Mouse (Mus musculus) kidney, postnatal 10 days (tissue): ENCODE measurements around the gene Ankrd17.

Experiments
- DNase-seq: peaks from one replicate; pipeline ENCODE4 v3.0.0; 2021; ENCODE audit warnings: mixed read lengths

The Ankrd17 gene

DNA sequence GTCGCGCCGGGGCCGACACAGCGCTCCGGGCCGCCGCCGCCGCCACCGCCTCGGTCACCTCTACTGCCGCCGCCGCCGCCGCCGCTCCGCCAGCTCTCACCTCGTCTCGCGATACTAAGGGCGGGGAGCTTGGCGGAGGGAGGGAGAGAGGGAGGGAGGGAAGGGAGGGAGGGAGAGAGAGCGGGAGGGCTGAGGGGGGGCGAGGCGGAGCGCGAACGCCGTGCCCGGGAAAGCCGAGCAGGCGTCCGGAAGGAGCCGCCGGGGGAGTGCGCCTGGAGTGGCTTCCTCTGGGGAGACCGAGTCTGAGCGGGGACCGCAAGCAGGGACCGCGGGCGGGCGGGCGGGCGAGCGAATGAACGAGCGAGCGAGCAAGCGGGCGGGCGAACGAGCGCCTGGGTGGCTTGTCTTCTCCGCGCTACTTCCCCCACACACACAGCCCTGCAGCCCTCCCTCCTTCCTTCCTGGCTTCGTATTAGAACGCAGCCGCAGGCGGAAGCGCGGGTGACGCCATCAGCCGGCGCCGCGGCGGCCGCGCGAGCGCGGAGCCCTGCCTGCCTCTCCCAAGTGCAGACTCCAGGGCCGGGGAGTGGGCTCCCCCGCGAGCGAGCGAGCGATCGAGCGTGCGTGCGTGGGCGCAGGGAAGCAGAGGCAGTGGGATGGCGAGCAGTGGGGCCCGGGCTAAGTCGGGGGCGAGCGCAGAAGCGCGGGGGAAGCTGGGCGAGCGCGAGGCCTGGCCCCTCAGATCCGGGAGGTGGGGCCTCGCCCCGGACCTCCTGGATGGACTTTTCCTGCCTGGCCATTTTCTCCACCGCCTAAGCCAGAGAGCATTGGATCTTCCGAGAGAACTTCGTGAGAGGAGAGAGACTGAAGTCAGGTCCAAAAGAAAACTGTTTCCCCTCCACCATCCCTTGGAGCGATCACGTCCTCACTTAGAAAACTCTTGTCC, at the start of gene Ankrd17:
Gene Ankrd17 (minus strand): TSS at position 457 of the 946 bp plus-strand sequence.
- peak; percentile 95 for DNase-seq

DNA sequence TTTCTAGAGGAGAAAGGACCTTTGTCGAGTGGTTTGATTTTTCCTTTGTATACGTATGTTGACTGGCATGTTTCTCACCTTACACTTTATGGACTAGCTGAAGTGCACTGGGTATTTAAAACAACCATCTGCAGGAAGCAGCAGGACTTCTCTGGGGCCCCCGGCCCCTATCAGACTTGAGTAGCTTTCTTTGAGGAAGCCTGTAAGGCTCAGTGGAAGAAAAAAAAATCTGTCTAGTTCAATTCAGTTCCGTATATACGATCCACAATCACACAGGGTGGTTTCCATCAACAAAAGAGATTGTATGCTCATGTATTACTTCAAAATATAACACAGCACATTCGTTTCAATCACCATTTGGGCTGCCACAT, 48.5 kb upstream of the Ankrd17 start:
- no peak for DNase-seq

DNA sequence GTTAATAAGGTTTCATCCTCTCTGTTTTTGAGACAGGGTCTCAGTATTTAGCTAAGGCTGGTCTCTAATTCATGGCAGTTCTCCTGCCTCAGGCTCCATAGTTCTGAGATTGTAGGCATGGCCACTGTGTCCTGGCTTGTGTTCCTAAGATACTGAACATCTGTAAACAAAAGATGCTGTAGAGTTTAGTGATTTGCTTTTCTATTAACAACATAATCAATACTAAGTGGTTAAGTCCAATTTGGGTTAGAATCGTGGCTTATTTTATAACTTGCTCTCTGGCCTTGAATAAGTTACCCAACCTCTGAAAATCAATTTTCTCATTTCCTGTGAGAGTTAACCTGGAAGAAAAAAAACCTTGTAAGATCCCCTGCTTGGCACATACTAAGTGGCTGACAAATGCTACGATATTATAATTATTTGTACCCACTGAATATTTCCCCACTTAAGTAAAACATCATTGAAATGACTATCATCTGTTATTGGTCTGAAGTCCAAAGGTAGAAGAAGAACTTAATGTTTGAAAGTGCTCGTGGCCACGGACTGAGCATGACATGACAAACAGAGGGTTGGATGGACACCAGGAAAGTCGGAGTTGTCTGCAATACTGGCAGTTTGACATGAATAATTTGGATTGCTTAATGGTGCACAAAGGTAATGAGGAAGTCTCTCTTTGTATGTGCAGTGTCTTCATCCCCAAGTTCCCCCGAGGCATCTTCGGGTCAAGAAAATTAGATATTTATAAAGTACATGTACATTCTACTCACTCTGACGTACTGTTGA, 48.0 kb upstream of the Ankrd17 start:
- DNase-seq, result no peak

DNA sequence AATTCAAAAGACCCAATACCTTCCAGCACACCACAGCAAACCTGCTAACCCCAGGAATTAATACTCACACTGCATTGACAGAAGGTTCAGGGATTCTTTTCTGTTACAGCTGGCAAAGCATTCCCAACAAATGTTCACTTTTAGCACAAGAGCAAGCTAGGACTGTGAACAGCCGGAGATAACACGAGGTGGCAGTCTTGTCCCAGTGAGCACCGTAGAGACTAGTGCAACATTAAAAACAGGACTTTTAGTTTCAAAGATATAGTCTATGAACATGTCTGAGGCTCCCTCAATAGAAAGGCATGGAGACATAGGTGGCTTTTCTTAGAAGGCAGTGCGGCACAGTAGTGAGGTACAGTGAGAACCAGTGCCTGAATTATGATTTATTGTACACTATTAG, 38.8 kb upstream of the Ankrd17 start:
- peak; percentile 72 for DNase-seq

DNA sequence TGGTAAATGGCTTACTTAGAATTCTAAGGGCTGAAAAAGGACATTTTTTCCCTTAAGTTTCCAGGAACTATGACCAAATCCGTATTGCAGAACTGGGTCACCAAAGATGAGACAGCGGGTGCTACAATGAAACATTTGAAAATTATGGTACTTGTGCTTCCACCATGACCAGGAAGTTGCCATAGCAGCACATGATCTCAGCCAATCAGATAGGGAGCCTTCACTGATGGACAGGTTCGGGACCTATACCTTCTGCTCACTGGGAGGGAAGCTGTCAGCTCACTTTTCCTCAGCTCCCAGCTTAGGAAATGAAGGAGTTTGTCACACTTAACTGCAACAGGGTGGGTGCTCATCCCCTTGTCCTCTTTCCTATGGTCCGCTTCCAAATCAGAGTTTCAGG, 30.4 kb upstream of the Ankrd17 start:
- DNase-seq, result no peak

DNA sequence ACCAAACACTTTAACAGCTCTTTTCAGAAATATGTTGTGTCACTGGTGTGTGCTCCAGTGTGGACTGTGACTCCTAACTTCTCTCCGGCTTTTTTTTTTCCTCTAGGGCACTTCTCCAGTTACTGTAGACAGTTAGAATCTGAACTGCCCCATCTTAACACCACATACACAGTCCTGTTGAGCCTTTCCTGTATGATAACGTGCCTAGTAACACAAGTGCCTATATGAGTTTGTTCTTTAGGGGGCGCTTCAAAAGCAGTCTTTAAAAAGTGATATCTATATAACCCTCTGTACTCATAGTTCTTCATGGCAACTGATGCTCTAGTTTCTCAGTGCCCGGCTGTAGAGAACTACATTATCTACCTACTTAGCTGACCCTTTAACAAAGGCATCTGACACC, 27.9 kb upstream of the Ankrd17 start:
- DNase-seq, result no peak

DNA sequence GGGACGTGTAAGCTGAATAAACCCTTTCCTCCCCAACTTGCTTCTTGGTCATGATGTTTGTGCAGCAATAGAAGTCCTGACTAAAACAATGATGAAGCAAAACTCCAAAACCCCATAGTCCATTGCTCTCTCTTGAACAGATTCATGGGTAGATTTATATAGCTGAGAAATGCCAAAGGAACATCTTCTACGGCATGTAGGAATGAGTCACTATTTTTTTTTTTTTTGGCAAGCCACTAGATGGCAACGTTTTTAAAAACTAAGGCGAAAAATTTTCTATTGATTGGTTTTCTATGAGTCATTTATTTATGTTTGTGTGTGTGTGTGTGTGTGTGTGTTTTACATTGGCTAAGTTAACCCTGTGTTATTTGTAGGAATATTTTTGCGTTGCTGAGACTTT, 27.4 kb upstream of the Ankrd17 start:
- DNase-seq, result no peak

DNA sequence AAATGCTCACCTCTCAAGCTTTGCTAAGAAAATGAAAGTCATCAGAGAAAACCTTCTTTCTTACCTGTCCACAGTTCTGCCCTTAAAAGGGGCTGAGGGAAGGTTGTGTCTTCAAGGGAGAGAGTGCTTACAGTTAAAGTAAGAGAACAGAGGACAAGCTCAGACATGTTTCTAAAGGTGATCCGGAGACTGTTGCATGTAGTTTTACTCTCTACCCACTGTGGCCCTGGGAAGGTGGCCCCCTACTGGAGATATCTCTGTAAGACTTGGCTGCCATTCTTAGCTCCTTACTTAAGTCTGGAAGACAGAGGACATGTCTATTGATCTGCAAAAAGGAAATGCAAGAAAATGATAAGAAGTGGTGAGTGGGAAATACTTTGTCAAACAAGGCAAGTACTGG, 16.7 kb upstream of the Ankrd17 start:
- no peak for DNase-seq

DNA sequence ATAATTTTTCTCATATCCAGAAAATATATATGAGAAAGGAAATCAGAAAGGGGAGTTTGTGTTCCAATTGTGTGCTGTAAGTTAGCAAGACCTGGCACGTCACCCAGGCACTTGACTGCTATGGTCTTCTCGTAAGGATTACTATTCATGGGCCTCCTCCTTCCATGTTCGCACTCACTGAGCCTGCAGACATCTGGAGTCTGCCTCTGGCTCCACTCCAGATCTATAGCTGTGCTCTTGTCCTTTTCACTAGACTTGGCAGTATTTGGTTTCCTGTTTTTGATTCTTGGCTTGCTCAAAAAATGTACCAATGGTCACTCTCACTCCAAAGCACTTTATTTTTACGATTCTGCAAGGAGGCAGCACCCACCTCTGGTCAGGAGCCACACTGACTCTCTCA, 15.1 kb upstream of the Ankrd17 start:
- peak; percentile 29 for DNase-seq

DNA sequence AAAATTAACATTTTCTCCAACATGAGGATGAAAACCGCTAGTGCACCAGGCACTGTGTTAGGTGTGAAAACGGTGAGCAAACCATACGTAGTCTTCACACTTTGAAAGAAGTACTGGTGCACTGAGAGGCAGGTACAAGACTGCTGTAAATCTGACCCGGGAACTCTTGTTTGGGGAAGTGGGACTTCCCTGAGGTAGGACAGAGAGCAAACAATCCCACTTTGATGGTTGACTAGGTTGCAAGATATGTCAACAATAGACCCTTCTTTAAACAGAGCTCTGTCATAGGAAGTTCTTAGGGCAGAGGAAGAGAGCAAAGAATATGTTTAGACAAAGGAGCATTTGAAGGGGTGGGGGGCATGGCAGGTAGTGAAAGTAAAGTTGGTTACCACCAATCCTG, 7.3 kb upstream of the Ankrd17 start:
- DNase-seq, result no peak

DNA sequence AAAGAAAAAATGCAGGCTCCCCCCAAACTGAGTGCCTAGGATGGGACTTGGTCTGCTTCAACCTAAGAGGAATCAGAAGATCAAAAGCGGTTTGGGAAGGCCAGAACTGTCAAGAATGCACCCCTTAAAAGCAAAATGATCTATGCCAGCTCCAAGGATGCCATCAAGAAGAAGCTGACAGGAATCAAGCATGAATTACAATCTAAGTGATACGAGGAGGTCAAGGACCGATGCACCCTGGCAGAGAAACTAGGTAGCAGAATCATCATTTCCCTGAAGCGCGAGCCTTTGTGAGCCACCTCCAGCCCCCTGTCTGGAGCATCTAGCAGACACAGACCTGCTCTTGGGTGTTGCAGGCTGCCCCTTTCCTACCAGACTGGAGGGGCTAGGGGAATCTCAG, 4.0 kb upstream of the Ankrd17 start:
- DNase-seq, result no peak

DNA sequence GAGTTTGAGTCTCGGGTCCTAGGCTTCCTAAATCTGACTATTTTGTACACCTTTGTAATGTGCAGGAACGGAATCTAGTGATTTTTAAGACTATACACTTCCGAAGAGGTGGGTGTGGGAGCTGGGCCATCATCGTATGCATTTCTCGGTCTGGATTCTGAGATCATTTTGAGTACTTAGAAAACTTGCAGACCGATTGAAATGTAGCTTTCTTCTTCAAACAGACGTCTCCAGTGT, 608 bp upstream of the Ankrd17 start, which contains the start of gene Gm9958:
Gene Gm9958 (plus strand): TSS at position 138 of the 237 bp plus-strand sequence.
- peak; percentile 12 for DNase-seq

DNA sequence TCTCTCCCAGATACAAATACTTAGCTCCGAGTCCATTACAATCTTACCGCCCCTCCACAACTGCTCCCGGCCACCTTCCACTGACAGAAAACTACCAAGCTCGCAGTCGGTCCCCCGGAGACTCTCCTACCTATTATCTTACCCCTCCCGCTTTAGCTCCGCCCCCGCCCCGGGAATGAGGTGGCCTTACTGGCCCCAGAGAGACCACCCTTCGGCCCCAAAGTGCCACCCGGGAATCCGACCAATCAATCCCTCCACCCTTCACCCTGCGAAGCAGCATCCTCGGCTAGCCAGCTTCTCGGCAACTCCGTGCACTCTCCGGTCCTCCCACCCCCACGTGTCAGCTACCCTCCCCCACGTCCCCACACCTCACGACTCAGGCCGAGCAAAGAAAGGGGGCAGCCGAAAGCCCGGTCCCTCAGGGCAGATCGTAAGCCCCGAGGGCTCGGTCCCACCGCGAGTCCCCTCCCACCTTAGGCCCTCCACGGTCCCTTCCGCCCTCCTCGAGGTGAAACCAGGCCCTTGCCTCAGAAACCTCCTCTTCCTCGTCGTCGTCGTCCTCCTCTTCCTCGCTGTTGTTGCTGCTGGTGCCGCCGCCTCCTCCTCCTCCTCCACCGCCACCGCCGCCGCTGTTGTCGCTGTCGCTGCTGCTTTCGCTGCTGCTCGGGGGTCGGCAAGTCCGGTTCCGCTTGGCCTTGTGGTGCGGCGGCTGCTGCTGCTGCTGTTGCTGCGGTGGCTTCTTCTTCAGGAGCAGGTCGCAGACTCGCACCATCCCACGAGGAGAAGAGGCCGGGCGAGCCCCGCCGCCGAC, 1.0 kb downstream of the Ankrd17 start:
- DNase-seq, result peak; percentile 64

DNA sequence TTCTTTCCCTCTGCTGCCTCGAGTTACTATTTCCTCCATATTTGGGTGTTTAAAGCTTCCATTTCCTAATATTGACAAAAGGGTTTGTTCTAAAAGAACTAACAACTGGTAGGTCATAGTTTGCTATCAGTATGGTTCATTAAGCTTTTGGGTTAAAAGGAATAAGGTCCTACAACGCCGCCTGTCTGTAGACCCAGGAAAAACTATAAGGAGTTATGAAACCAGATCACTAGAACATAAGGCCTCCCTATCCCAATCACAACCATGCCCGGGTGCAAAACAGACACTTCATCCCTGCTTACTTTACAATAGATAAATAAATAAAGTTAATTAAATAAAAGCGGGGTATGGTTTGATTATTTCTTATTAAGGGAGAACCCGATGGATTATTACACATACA, 1.9 kb downstream of the Ankrd17 start:
- peak; percentile 86 for DNase-seq

DNA sequence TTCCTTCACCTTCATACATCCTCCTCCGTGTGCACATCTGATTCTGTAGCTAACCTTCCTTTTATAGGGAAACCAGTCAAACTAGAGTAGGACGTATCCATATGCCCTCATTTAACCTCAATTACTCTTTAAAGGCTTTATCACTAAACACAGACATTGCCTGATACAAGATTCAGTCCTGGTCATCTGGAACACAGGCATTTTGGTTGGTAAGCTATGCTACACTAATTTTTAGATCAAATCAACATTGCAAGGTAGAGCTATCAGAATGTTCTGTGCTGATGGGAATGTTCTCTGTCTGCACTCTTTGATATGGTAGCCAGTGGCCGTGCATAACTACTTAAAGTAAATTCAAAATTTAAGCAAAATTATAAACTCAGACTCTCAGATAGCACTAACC, 10.6 kb downstream of the Ankrd17 start:
- DNase-seq, result no peak

DNA sequence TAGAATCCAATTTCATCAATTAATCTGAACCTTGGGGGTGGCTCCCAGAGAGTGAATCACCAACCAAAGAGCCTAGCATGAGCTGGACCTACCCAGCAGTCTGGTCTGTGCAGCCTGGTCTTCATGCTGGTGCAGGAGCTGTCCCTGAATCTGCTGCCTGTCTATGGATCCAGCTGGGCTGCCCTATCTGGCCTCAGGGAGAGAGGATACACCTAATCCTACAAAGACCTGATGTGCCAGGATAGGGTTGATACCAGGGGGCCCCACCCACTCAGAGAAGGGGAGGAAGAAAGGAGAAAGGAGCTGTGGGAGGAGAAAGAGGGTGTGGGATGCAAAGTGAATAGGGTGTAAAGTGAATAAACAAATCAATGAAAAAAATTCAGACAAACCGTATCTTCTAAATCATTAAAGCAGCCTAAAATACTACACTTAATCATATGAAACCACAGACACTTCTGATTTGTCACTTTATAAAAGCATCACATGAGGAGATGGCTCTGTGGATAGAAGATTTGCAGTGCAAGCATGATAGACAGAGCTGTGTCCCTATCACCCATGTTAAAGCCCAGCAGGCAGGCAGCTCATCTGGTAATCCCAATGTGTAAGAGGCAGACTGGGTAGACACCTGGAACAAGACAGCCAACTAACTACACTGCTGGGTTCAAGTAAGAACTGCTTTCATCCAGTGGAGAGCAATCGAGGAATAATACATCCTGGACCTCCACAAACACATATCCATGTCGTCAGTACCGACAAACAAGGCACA, 12.6 kb downstream of the Ankrd17 start:
- DNase-seq, result no peak

DNA sequence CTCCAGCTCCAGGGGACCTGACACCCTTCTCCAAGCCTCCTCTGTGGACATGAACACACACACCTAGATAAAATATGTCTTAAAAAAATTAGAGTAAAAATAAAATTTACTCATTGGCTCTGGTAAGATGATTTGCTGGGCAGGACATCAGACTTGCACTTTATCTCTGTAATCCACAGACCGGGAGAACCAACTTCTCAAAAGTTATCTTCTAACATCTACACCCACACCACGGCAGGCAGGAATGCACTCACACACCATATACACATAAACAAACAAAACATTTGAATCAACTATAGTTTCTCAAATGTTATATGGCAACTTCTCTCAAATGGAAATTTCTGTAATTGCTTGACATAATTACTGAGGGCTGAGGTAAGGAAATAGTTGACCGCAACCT, 19.5 kb downstream of the Ankrd17 start:
- DNase-seq, result no peak

DNA sequence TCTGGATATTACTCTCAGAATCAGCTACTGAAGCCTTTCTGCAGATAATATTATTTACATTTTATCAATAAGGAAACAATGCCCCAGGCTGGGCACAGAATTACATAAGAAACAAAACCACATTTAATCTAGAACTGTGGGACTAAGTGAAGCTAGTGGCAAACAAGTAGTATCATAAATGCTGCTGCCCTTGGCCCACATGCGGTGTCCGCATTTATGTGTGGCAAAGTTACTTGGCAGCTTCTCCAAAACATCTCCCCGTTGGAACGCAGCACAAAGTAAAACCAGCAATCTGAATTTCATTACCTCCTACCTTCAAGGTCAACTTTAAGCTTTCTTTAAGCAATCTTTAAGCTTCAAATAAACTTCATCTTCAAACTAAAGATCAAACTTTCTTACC, 25.5 kb downstream of the Ankrd17 start:
- DNase-seq, result no peak

DNA sequence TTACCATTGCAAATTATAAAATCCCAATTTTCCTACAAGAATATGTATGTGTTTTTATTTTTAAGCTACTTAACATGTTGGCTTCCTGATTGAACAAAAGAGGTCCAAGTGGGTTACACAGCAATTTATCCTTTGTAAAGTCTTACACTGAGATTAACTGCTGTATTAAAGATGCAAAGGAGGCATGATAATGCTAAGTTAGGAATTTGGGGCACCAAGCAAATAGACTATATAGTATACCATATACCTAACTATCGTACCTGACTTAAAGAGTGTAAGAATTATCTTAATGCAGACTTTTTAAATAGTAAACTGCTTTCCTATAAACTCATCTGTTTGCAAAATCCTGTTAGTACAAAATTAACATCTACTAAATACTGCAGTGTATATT, 26.4 kb downstream of the Ankrd17 start:
- DNase-seq, result no peak

DNA sequence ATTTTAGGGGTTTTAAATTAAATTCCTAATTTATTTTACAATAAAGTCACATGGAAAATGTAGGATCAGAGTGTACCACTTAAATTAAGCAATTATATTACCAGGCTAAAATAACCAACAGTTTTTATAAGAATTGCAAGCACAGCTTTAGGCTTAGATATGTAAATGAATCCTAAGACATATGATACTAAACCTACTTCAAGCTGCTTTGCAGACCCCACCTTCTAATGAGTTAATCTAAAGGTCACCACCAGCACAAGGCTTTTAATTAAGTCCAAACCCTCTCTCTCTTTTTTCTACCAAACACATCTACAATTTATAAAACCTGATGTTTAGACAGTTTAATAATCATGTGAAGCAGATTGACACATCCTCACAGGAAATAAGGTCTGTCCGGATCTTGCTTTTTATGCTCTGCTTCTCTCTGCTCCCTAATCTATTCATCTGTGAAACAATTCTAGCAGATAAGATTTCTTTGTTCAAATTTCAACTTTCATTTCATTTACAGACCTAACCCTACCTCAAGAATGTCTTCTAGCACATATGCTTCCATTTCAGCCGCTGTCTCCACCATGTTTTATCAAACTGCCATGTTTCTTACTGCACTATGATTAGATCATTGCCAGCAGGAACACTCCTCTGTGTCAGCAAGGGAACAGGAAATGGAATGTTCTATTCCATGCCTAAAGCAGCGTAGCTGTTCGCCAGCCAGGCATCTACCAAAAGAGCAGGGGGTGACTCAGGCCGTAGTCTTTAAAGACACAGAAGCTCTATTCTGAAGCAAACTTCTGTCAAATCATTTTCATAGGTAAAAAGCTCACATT, 27.0 kb downstream of the Ankrd17 start:
- DNase-seq, result peak; percentile 68

DNA sequence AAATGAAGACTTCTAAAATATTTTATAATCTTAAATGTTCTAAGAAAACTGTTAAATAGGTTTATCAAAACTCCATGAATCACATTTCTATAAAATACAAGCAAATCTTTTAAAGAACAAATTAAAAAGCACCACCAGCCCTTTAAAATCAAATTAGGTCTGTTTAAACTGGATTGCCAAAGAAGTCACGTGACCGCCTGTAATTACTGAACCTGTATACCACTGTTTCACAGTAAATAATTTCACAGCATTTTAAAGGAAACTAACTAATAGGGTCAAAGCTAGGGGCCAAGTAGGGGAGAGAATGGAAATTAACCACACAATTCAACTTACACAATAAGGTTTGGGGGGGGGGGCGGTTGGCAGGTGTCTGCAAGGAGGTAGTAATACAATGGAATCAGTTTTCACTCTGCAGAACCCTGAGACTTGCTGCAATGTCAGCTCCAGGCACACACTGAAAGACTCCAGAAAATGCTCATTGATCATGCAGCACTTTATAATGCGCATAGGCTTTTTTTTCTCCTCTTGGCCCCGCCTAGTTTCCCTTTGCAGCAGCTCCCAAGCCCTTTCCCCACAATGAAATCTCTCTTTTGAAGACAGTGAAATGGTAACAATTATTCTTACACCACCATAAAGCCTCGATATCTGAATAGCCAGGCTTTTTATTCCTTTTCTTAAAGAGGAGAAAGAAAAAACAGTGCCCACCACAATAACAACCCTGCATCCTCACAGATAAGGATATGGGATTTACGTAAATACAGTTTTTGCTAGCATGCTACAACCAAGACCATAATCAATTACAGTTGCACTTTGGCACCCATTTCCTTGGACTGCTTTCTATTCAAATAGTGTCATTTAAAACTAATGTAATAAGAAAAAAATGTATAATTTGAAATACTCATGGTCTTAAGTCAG, 27.9 kb downstream of the Ankrd17 start:
- DNase-seq, result no peak
